Mouse (Mus musculus): ENCODE measurements around the gene Slc7a8. TPM values are rescaled to one million over a fixed set of nuclear protein-coding genes. Genes with fewer than 3 reads are reported as not detected.
A peak's percentile ranks its signal among the peaks of the same experiment; 100 is the strongest.

Gene Slc7a8
- polyA plus RNA-seq, 1 experiment from 2014 or later, result 45.7 TPM

GRCm38 (mm10) chr14:54734004-54734403, 47.7 kb downstream of the Slc7a8 start:
- Histone ChIP-seq H3K27me3 (replicated peaks; ENCODE audit: control insufficient read depth, insufficient read depth, low read length) (no peaks in the 10 kb centered on the region), H3K4me2 (ENCODE audit: low read depth, low read length) (no peak overlapping the region), H3K4me3 (ENCODE audit: low read length) (no peak overlapping the region), H3K27ac (ENCODE audit: low read length) (no peak overlapping the region), H3K4me1 (ENCODE audit: control insufficient read depth, insufficient read depth, low read length) (peaks cover 3% of the 10 kb centered on the region; the same call in 1 of the 2 replicates), H3K36me3 (ENCODE audit: control insufficient read depth, insufficient read depth, low read length) (no peaks in the 10 kb centered on the region), H3K9me3 (ENCODE audit: control insufficient read depth, low read length) (no peaks in the 10 kb centered on the region), H3K9ac (ENCODE audit: low read depth, low read length) (no peak overlapping the region)
- ATAC-seq, result no peak
- 69% methylated on average over 4 of the region's 4 CpGs for WGBS

GRCm38 (mm10) chr14:54732206-54732605, 49.5 kb downstream of the Slc7a8 start:
- WGBS, result 81% methylated on average over 8 of the region's 8 CpGs
- H3K27me3 ChIP-seq (replicated peaks; ENCODE audit: control insufficient read depth, insufficient read depth, low read length), result no peaks in the 10 kb centered on the region

DNA sequence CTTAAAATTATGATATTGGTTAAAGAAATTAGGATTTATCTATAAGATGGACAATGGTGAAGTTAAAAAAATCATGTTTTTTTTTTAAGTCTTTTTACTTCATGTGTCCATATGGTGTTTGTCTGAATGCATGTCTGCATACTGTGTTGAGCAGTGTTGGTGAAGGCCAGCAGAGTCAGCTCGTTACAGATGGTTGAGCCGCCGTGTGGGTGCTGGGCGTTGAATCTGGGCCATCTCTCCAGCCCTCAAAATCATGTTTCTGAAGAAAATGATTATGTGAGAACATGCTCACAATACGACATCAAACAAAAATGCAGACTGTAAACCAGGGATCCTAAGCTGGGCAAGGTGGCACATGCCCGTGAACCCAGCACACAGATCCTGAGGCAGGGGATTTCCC, 51.4 kb downstream of the Slc7a8 start:
- Histone ChIP-seq H3K36me3 (ENCODE audit: control insufficient read depth, insufficient read depth, low read length) (no peaks in the 10 kb centered on the region), H3K27me3 (replicated peaks; ENCODE audit: control insufficient read depth, insufficient read depth, low read length) (no peaks in the 10 kb centered on the region), H3K27ac (ENCODE audit: low read length) (no peak overlapping the region), H3K9me3 (ENCODE audit: control insufficient read depth, low read length) (no peaks in the 10 kb centered on the region), H3K4me2 (ENCODE audit: low read depth, low read length) (no peak overlapping the region), H3K4me1 (ENCODE audit: control insufficient read depth, insufficient read depth, low read length) (peaks cover 8% of the 10 kb centered on the region; the same call in 1 of the 2 replicates), H3K4me3 (ENCODE audit: low read length) (no peak overlapping the region), H3K9ac (ENCODE audit: low read depth, low read length) (no peak overlapping the region)
- 87% methylated on average over 6 of the region's 6 CpGs for WGBS
- ATAC-seq, result no peak

More at GRCm38 (mm10) chr14:54732206-54732605, 49.5 kb downstream of the Slc7a8 start:
- H3K27ac ChIP-seq (ENCODE audit: low read length), result no peak overlapping the region
- no peaks in the 10 kb centered on the region for H3K36me3 ChIP-seq (ENCODE audit: control insufficient read depth, insufficient read depth, low read length)
- H3K9ac ChIP-seq (ENCODE audit: low read depth, low read length), result no peak overlapping the region
- H3K4me3 ChIP-seq (ENCODE audit: low read length), result no peak overlapping the region
- ATAC-seq, result no peak
- peaks cover 8% of the 10 kb centered on the region; the same call in 1 of the 2 replicates for H3K4me1 ChIP-seq (ENCODE audit: control insufficient read depth, insufficient read depth, low read length)
- no peak overlapping the region for H3K4me2 ChIP-seq (ENCODE audit: low read depth, low read length)
- H3K9me3 ChIP-seq (ENCODE audit: control insufficient read depth, low read length), result no peaks in the 10 kb centered on the region

DNA sequence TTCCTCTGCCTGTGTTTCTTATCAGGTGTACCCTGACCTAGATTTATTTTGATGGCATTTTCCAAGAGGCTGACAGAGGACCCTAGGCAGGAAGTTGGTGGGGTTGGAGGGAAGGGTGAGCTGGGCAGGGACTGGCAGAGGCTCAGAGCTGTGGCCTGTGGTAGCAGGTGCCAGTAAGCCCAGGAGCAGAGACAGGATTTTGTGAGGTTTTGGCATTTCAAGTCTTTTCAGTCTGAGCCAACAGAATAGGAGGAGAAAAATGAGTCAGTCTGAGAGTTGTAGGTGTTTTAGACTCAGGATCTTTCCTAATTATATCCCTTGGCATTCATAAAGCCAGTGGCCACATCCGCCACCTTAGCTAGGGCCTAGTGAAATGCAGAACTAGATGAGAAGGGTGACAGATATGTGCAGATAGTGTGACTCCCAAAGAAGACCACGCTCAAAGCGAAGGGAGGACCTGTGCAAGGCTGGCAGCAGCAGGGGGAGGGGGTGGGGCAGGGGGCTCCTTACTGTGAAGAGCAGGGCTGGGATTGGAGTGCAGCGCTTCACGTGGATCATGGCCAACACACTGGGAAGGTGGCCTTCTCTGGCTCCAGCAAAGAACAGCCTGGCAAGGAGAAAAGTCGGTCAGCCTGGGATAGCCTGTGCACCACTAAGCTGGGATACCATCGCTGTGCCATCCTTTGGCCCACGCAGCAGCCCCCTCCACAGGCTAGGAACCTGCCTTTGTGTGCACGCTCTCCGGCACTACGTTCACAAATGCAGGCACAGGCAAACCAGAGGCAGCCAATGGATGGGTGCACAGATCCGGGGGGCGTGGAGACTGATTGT, 52.7 kb downstream of the Slc7a8 start:
- Histone ChIP-seq H3K9me3 (ENCODE audit: control insufficient read depth, low read length) (no peaks in the 10 kb centered on the region), H3K4me1 (ENCODE audit: control insufficient read depth, insufficient read depth, low read length) (peaks cover 9% of the 10 kb centered on the region), H3K36me3 (ENCODE audit: control insufficient read depth, insufficient read depth, low read length) (0 out of 2 replicates have a peak, but pooled peaks cover 3% of the 10 kb centered on the region), H3K27ac (ENCODE audit: low read length) (peak overlapping the region; percentile 49), H3K4me3 (ENCODE audit: low read length) (no peak overlapping the region), H3K9ac (ENCODE audit: low read depth, low read length) (peak overlapping the region; percentile 32), H3K4me2 (ENCODE audit: low read depth, low read length) (no peak overlapping the region), H3K27me3 (replicated peaks; ENCODE audit: control insufficient read depth, insufficient read depth, low read length) (no peaks in the 10 kb centered on the region)
- ATAC-seq, result peak; percentile 47; the same call in 1 of the 2 replicates
- WGBS, result 73% methylated on average over 13 of the region's 13 CpGs

DNA sequence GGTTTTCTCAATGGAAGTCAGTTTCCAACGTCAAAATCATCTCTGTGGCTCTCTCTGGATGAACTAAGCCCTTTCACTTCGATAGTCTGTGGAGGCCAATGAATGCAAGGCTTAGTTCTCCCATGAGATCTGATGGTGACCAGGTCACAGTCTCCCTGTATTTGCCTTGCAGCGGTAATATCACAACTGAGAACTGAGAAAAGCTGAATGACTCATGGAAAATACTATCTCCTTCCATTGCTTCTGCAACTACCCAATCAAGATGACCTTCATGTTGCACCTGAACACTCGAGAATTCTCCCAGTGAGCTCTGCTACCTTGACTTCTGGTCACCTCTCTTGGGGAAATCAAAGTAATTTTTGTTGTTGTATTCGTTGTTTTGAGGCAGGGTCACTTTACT, 54.2 kb downstream of the Slc7a8 start:
- H3K36me3 ChIP-seq (ENCODE audit: control insufficient read depth, insufficient read depth, low read length), result 0 out of 2 replicates have a peak, but pooled peaks cover 8% of the 10 kb centered on the region
- no peak overlapping the region for H3K4me2 ChIP-seq (ENCODE audit: low read depth, low read length)
- ATAC-seq, result no peak
- H3K27me3 ChIP-seq (replicated peaks; ENCODE audit: control insufficient read depth, insufficient read depth, low read length), result no peaks in the 10 kb centered on the region
- H3K27ac ChIP-seq (ENCODE audit: low read length), result no peak overlapping the region
- H3K4me1 ChIP-seq (ENCODE audit: control insufficient read depth, insufficient read depth, low read length), result peaks cover 15% of the 10 kb centered on the region
- H3K9ac ChIP-seq (ENCODE audit: low read depth, low read length), result no peak overlapping the region
- 77% methylated on average over 5 of the region's 5 CpGs for WGBS
- H3K4me3 ChIP-seq (ENCODE audit: low read length), result no peak overlapping the region
- no peaks in the 10 kb centered on the region for H3K9me3 ChIP-seq (ENCODE audit: control insufficient read depth, low read length)

DNA sequence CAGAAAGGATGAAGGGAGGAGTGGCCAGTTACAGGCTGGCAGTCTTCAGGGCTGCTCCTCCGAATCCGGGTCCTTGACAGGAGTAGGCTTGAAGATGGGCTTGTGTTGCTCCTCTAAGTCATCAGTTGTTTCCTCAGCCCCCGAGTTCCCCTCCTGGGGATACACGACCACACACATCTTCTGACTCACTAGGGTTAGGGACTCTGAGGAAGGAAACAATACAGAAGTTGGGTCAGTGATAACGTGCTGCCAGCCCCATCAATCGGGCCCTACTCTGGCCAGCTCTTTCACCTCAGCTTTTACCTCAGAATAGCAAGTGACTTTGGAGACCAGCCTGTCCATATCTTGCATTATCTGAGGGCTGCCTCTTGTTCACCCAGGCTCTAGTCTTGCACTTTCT, 57.7 kb downstream of the Slc7a8 start:
- Histone ChIP-seq H3K4me3 (ENCODE audit: low read length) (no peak overlapping the region), H3K9ac (ENCODE audit: low read depth, low read length) (no peak overlapping the region), H3K27ac (ENCODE audit: low read length) (no peak overlapping the region), H3K4me1 (ENCODE audit: control insufficient read depth, insufficient read depth, low read length) (peaks cover 15% of the 10 kb centered on the region), H3K9me3 (ENCODE audit: control insufficient read depth, low read length) (no peaks in the 10 kb centered on the region), H3K36me3 (ENCODE audit: control insufficient read depth, insufficient read depth, low read length) (0 out of 2 replicates have a peak, but pooled peaks cover 8% of the 10 kb centered on the region), H3K4me2 (ENCODE audit: low read depth, low read length) (no peak overlapping the region), H3K27me3 (replicated peaks; ENCODE audit: control insufficient read depth, insufficient read depth, low read length) (no peaks in the 10 kb centered on the region)
- WGBS, result 79% methylated on average over 6 of the region's 6 CpGs
- ATAC-seq, result peak; percentile 15; the same call in 1 of the 2 replicates

DNA sequence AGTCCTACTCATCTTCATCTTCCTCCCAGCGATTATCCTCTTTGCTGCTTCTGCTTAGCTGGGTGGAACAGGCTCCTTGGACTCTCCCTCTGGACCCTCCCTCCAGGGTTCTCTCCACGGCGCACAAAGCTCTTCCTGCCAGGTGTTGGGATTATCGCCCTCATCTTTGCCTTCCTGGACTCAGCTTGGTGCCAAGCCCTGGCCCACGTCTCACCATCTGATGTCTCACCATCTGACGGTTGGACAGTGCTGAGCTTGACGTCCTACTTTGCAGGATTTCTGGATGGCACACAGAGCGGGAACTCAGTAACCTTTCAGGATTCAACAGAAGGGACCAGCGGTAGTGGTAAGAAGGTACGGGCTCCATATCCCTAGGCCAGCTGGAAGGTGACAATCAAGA, 60.0 kb downstream of the Slc7a8 start:
- ATAC-seq, result no peak
- Histone ChIP-seq H3K9me3 (ENCODE audit: control insufficient read depth, low read length) (no peaks in the 10 kb centered on the region), H3K27me3 (replicated peaks; ENCODE audit: control insufficient read depth, insufficient read depth, low read length) (no peaks in the 10 kb centered on the region), H3K27ac (ENCODE audit: low read length) (no peak overlapping the region), H3K4me2 (ENCODE audit: low read depth, low read length) (no peak overlapping the region), H3K4me3 (ENCODE audit: low read length) (no peak overlapping the region), H3K9ac (ENCODE audit: low read depth, low read length) (no peak overlapping the region), H3K4me1 (ENCODE audit: control insufficient read depth, insufficient read depth, low read length) (peaks cover 10% of the 10 kb centered on the region), H3K36me3 (ENCODE audit: control insufficient read depth, insufficient read depth, low read length) (0 out of 2 replicates have a peak, but pooled peaks cover 8% of the 10 kb centered on the region)
- WGBS, result 86% methylated on average over 10 of the region's 10 CpGs

DNA sequence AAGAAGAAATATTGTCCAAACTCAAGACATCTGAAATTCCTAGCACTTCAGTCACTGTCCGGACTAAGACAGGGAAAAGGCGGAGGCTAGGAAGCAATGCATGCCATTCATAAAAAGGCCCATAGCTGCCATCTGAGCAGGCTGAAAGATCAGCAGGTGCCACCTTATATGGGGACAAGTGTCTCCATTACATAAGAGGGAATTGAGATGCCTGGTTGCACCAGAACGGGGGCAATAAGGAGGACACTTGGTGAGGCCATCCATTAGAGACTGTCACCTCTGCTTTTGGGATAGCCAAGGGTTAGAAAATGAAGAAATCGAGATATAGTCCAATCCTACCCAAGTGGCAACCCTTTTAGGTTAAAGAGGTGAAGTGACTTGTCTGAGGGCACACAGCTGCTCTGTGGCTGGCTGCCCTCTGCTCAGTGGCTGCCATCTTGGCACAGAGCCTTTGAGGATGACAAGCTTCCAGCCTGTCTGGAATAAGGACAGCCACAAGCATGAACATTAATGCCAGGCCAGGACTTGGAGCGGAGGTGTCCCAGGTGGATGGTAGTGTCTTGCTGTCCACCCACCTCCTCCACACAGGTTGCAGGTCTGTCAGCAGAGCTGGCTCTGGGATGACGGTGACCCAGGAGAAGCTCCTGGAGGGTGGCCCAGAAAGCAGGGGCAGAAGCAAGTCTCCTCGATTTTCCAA, 60.9 kb downstream of the Slc7a8 start:
- H3K36me3 ChIP-seq (ENCODE audit: control insufficient read depth, insufficient read depth, low read length), result 0 out of 2 replicates have a peak, but pooled peaks cover 8% of the 10 kb centered on the region
- peaks cover 10% of the 10 kb centered on the region for H3K4me1 ChIP-seq (ENCODE audit: control insufficient read depth, insufficient read depth, low read length)
- no peaks in the 10 kb centered on the region for H3K9me3 ChIP-seq (ENCODE audit: control insufficient read depth, low read length)
- no peak overlapping the region for H3K27ac ChIP-seq (ENCODE audit: low read length)
- H3K4me2 ChIP-seq (ENCODE audit: low read depth, low read length), result no peak overlapping the region
- H3K9ac ChIP-seq (ENCODE audit: low read depth, low read length), result no peak overlapping the region
- H3K4me3 ChIP-seq (ENCODE audit: low read length), result no peak overlapping the region
- no peak for ATAC-seq
- 87% methylated on average over 7 of the region's 7 CpGs for WGBS
- H3K27me3 ChIP-seq (replicated peaks; ENCODE audit: control insufficient read depth, insufficient read depth, low read length), result no peaks in the 10 kb centered on the region

GRCm38 (mm10) chr14:54720041-54720440, 61.7 kb downstream of the Slc7a8 start:
- no peaks in the 10 kb centered on the region for H3K27me3 ChIP-seq (replicated peaks; ENCODE audit: control insufficient read depth, insufficient read depth, low read length)
- no peaks in the 10 kb centered on the region for H3K9me3 ChIP-seq (ENCODE audit: control insufficient read depth, low read length)
- 0 out of 2 replicates have a peak, but pooled peaks cover 8% of the 10 kb centered on the region for H3K36me3 ChIP-seq (ENCODE audit: control insufficient read depth, insufficient read depth, low read length)
- 91% methylated on average over 11 of the region's 11 CpGs for WGBS
- no peak for ATAC-seq
- H3K27ac ChIP-seq (ENCODE audit: low read length), result no peak overlapping the region
- H3K9ac ChIP-seq (ENCODE audit: low read depth, low read length), result no peak overlapping the region
- H3K4me2 ChIP-seq (ENCODE audit: low read depth, low read length), result no peak overlapping the region
- peaks cover 10% of the 10 kb centered on the region for H3K4me1 ChIP-seq (ENCODE audit: control insufficient read depth, insufficient read depth, low read length)
- H3K4me3 ChIP-seq (ENCODE audit: low read length), result no peak overlapping the region

Measured in intestine, embryonic 16.5 days (tissue).